13 mouse cellular contexts compared by ENCODE assay signal in the genomic region with DNA sequence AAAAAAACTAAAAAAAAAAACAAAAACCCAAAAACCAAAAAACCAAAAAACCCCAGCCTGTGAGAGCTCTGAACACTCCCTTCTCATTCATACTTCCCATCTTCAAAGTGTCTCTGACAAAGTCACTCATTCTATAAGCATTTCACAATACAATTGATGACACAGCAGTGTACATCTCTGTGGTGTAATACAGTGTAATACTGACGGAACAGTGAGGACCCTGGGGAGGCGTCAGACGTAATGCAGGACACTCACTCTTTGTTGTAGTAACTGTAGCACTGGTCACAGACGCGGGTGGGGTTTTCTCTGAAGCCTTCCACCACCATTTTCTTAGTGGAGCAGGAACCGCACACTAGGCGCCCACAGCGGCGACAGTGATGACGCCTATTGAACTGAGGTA. TPM values are rescaled to one million over a fixed set of nuclear protein-coding genes. Genes with fewer than 3 reads are reported as not detected.
"Had no signal": no experiment of that assay in that cellular context is flagged by ENCODE, and none has a peak within 500 bp of the region (broad histone marks: within the 10 kb centered on the region; RNA-seq: fewer than 3 reads in every experiment).

No protein-coding gene starts in this region.

- ATAC-seq: intestine, postnatal 0 days; midbrain, embryonic 15.5 days had no signal

- DNase-seq: kidney, adult 8-10 months; kidney, postnatal 36 days; layer of hippocampus, adult 9-11 months; left cerebral cortex, postnatal 4 days; lung, embryonic 14.5 days; lung, postnatal 14 days; retina, postnatal 1 day; right cerebral cortex, postnatal 4 days; thymus, postnatal 36 days had no signal

RNA-seq across cellular contexts. Expression of gene Rad51b, which starts 42.1 kb away (rescaled TPM):
- total RNA-seq: monocyte, adult 5-6 weeks had no signal

RNA-seq across cellular contexts. Expression of gene Rdh12, which starts 46.3 kb away (rescaled TPM):
- total RNA-seq: liver, adult 2 months had no signal
